Mouse (Mus musculus) cerebellum, postnatal 4 days (tissue): Measurements from ENCODE around the gene Srr.
A peak's percentile ranks its signal among the peaks of the same experiment; 100 is the strongest.

ENCODE experiments used
- DNase-seq, 2 experiments: peaks; one replicate each; pipeline ENCODE4 v3.0.0; 2022; ENCODE audit warnings: low spot score in 2 of 2, mixed read lengths in 1 of 2

The Srr gene

DNA sequence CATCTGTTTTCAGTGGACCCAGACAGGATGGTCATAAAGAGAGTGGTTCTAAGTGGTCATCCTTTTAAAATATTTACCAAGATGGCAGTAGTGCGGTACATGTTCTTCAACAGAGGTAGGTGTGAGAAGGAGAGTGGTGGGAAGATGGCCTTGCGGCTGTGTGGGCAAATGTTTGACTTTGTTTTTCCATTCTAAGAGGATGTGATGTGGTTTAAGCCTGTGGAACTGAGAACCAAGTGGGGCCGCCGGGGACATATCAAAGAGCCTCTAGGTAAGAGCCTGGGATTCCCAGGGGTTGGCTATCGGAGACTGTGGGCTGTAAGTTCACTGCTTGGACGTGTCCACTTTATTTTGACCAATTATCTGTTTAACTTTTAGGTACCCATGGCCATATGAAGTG lies 17.9 kb downstream of the Srr start:
- no peak for DNase-seq

DNA sequence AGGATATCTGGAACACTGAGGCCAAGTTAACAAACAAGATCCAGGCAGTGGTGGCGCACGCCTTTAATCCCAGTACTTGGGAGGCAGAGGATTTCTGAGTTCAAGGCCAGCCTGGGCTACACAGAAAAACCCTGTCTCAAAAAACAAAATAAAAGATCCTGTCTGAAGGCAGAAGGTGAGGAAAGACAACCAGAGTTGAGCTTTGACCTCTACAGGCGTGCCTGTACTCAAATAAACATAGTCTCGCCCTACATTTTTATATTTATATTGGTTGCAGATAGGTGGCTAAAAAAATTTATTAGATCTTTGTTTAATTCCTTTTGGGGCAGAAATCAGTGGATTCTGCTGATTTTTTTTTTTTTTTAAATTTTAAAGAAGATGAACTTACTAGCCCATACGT lies 23.3 kb downstream of the Srr start:
- DNase-seq: no peak

DNA sequence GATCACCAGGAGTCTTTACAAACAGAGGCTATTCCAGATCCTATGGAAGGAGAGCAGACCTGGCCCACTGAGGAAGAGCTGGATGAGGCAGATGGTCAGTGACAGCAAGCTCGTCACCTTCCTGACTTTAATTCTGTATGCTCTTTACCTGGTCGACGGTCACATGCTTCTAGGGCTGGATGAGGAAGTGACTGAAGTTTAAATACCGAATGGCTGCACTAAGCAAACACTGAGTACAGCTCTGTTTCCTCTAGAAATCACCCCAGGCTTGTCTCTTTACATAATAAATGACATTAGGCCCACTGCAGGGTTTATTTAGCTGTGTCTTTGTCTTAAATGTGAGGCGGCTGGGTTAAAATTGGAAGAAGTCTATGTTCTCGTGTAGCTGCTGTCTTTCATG lies 24.2 kb downstream of the Srr start:
- DNase-seq: no peak

DNA sequence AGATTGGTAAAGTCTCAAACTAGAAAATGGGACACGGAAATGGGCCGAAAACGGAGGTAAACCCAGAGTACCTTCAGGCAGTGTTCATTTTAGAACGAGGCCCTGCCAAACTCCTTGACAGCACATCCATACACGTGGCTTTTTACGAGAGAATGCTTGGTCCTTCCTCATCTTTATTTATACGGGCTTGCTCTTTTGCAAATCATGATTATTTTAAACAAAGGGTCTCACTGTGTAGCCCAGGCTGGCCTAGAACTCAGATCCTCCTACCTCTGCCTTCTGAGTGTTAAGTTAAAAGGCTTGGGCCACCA lies 27.3 kb downstream of the Srr start:
- no peak for DNase-seq

DNA sequence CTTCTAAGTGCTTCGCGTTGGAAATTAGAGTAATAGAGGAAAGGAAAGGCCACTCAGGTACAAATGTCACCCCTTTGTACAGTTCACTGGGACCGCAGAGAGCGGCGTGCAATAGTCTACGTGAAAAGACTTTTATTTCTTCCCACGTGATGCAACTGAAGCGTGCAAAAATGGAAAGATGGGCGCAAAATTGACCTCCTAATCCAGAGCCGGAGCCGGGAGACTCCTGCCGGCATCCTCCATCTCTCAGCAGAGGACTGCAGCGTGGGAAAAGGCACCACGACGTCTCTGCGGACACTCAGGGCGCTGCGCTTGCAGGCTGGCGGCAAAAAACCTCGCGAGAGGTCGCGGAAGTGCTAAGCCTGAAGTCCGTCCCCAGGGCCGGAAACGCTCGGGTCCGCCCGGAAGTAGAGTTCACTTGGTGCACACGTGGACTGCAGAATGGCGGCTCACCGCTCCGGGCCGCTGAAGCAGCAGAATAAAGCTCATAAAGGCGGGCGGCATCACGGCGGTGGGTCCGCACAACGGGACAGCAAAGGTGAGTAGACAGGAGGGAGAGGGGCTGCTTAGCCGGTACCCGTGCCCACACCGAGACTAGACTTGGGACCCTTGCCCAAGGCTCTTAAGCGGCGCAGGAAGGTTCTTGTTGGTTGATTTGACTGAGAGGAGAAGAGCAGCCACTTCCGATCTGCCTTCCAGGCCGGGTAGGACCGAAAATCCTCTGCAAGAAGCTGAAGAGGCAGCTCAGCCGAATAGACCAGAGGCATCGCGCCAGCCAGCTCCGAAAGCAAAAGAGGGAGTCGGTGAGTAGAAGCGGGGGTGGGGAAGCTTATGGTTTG lies 27.9 kb downstream of the Srr start, which contains the start of gene Tsr1:
TSS of gene Tsr1 (plus strand) at position 394 of the 839 bp plus-strand sequence.
- peak; percentile 83 to 87 for DNase-seq

DNA sequence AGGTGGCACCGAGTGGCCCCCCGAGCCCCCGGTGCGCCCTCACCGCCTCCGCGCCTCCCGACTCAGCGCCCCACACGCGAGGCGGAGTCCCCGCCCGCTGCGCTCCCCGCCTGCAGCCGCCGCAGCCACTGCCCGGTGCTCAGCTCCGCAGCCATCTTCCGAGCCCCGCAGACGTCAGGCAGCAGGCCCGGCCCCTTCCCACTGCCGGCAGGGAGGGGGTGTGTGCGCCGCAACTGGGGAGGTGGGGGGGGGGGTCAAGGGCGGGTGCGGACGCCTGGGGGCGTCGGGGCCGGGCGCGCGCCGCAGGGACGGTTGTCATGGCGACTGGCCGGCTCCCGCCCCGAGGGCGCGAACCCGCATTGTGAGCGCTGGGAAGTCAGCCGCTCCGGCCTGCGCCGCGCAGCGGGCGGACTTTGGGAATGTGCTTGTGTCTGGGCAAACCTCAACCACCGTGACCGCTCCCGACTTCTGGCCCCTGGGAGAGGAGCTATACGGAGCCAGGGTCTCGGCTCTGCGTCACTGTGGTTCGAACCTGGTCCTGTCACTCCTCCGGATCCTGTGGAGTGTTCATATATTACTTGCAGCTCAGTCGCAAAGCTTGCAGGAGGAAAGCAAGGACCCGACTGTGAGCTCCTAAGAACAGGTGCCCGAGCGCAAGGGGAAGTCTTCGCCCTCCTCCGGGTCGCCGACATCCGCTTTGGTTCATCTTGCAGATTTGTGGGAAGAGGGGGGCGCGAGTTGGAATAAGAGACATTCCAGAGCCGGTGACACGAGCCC lies 28.7 kb downstream of the Srr start, which contains the start of gene Sgsm2:
TSS of gene Sgsm2 (minus strand) at position 160 of the 777 bp plus-strand sequence.
- peak; percentile 41 to 67 for DNase-seq

DNA sequence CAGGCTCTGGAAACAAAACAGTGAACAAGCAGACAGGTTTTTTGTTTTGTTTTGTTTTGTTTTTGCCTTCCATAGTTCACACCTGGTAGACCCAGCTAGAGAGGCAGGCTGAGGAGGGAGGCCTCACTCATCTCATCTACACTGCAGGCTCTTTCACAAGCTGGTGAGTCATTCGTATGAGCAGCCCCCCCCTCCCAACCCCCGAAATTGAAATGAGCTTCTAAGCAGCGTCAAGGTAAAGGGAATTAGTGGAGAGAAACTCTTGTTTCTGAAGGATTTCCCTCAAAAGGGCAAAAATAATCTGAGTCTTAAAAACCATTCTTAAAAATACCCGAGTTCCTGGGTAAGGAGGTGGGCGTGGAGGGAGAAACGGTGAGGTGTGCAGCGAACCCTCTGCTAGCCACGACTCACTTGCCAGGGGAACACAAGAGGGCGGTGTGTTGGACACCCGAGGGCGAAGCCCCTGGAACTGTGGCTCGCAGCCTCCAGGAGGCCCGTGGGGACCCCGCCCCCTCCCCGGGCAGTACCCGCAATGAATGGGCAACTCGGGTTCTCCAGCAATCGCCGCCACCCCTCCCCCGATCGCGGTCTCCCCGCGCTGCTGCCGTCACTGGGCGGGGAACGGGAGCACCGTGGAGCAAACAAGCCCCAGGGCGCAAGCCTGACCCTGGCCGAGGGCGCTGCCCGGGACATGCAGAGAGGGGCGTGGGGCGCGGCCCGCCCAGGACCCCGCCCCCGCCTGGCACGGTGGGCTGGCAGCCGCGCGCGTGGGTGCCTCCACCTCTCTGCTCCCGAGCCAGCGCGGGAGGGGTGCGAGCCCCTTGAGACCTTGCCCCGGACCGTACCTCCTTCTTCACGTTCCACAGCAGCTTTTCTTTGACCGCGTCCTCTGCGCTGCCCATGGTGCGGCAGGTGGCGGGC lies 29.5 kb downstream of the Srr start:
- peak; percentile 40 to 54 for DNase-seq

DNA sequence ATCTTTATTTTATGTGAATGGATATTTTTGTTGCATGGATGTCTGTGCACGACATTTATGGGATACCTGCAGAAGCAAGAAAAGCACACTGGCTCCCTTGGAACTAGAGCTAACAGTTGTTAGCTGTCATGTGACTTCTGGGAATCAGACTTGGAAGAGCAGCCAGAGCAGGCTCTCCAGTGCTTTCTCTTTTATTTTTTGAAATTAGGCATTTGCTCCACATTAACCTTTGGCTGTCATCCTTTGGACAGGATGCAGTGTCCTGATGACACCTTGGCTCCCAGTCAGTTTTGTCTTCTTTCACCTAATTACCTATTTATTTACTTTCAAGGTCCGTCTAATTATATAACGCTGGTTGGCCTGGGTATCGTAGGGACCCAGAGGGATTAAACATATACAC lies 31.1 kb downstream of the Srr start:
- DNase-seq: no peak

DNA sequence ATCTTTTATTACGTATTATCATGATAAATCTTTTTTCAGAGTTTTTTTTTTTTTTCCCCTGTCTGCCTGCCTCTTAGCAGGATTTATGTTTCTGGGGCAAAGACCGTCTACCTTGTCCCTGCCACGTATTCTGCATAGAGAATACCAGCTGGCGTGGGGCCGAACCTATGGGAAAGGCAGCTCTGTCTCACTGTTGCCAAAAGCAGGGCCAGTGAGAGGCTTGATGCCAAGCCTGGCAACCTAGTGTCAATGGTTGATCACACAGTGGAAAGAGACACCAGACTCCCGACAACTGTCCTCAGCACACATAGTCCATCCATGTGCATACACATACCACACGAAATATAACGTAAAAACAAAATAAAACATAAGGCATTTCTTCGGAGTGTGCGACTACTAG lies 42.6 kb downstream of the Srr start:
- peak in 1 of 2 experiments; percentile 71 for DNase-seq

DNA sequence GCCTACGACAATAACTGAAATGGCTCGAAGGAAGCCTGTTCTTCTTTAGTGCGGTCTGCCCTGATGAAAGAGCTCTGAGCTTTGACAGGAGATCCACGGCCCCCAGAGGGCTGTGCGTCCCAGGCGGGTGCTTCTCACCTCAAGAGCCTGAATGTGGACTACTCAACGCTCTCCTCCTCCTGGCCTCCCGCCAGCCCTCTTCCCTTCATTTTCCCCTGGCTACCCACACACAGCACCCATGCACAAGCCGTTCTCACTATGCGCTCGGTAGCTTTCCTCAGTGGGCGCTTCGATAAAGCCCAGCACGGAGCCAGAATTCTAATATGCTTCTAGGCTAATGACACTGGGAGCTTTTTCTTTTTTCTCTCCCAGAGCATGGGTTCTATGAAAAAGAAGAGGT lies 43.8 kb downstream of the Srr start:
- no peak for DNase-seq

DNA sequence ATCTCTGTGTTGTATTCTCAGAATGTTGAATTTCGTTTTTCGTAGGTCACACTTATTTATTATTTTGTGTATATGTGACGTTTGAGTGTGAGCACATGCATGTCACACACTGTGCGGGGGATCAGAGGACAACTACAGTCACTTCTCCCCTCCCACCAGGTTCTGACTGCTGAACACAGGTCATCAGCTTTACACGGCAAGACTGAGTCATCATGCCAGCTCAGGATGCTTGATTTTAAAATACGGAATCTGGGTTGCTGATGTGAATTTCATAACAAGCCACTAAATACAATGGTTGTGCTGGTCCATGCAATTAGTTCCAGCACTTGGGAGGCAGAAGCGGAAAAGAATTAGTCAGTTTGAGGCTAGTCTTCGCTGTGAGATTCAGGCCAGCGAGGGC lies 44.7 kb downstream of the Srr start:
- no peak for DNase-seq

DNA sequence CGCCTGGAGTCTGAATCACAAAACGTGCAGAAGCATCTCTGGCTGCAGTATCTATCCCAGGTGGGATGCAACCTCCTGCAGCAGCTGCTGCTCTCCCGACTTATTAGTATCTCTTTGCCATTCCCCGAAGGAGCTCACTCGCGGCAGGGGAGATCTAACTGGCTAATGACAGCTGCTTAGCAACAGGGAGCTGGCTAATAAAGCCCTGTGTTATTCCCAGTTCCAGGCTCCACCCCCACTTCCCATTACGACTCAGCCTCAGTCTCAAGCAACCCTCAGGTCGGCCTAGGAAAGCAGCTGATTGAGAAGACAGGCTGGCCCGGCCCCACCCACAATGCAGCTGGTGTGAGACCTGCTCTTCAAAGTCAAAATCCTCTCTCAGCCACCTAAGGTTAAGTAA lies 48.9 kb downstream of the Srr start:
- DNase-seq: peak in 1 of 2 experiments; percentile 66

DNA sequence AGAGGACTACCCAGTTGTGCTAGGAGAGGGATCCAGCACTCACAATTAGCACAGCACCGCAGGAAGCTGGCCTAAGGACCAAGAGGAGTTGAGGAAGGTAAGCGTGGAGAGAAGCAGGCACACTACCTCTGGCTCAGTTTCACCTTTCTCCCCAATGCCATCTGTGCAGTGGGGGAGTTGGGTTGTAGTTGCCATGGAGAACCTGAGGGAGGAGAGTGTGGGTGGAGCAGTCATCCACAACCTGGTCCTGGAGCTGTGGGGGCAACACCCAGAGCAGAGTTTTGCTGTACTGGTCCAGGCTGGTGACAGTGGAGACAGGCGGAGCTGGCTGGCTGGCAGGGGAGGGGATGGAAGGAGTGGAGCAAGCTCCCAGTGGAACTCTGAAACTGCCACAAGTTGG lies 51.1 kb downstream of the Srr start:
- no peak for DNase-seq

DNA sequence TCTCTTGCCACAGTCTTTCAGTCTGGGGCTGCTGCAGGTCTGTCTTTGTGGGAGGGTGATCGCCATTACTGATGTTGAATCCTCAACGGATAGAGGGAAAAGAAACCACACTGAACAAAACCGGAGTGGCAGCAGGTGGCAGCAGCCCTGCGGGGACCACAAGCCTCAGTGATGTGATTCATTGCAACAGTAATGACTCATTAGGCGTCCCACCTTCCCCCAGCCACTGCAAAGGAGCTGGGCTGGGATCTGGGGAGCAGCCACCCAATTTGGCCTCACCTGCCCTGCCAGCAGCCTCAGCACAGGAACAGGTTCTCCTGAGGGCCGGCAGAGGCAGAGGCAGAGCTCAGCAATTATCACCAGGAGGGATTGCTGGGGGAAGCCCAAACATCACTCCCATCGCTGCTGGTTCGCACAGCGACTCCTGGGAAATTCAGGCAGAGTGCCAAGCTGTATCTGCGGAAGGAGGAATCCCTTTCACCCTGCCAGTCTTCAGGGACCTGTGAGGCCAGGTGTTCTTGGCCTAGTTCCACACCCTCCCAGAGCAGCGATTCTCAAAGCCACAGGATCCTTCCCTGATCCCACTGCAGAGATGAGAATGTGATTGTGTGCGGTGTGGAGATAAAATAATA lies 54.6 kb downstream of the Srr start:
- no peak for DNase-seq

DNA sequence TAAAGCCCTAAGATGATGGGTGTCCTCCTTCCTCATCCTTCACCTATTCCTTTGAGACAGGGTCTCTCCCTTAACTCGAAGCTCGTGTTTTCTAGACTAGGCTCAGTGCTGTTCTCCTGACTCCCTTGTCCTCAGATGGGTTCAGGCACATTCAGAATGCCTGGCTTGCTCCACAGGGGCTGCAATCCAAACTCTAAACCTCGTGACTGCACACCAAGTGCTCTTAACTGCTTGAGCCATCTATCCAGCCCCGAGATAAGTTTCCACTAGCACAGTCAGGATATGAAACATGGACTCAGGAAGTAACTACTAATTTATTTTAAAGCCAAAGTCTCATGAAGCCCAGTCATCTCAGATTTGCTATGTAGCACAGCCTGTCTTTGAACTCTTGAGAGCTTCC lies 55.2 kb downstream of the Srr start:
- DNase-seq: no peak

DNA sequence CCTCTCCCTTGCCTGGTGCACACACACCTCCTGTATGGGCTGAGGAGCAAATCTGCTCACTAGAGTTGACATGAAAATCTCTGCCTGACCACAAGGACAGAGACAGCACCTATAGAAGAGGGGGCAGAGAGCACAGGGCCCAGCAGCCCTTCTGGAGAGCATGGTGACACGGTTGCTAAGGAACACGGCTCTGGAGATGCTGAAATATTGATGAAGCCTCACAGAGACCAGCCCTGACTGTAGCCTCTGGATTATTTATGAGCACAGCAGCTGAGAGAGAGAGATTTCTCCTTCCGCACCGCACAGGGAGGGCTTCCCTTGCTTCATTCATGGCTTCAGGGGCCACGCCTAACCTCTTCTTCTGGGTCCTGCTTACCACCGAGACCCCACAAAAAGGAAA lies 56.1 kb downstream of the Srr start:
- DNase-seq: no peak

DNA sequence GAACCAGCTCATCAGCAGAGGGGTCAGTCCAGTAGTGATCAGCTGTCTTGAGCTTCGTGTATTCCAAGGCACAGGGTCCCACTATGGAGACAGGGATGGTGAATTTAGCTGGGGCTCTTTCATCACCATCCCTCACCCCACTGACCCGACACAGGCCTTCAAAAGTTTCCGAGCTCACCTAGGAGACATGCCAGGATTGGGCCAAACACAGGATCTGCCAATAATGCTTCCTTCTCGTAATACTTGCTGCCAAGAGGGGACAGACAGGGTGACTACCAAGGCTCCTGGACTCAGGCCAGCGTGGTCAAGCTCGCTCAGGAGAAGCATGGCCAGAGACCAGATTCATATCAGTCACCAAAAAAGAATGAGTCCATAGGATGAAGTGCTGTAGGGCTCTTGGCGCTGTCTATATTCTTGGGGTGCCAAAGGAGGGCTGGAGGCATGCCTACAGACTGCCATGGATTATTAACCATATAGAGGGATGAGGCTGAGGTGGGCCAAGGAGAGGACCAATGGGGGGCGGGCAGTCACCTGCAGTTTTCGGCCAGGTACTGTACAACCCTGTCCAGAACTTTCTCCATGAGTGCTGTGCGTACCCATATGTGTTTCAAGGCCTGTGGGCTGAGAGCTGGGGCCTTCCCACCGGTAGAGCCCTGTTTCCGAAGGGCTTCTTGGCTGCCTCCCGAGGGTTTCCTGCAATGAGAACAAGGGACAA lies 57.5 kb downstream of the Srr start:
- no peak for DNase-seq

DNA sequence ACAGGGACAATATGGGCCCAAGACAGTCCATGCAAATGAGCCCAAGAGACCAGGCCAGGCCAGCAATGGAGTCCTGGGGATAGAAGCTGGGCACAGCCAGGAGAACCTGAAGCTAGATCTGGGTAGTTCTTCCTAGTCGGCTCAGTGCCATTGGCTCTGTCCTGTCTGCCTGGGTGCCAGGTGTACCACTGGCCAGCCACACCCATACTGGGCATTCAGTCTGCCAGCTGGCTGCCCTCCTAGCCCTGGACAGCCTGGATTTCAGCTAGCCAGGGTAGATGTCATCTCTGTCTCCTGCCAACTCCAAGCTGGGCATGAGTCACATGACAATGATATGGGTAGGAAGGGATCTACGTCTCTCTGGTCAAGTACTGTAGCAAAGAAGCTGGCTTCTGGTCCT lies 58.6 kb downstream of the Srr start:
- DNase-seq: peak in 1 of 2 experiments; percentile 71

DNA sequence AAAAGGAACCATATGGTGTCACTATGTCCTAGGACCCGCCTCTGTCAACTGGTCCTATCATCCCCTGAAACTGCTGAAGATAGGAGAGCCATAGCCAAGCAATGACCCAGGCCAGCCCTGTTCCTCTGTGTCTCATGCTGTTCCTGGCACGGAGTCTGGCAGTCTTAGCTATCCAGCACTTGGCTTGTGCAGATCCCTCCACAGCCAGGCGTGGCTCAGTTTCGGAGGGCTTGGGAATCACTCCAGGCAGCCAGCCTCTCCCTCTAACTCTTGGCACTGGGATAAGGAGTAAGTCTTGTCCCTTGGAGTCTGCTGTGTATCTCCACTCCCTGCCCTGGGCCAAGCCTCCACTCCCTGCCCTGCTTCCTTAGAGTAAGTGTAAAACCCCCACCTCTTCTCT lies 59.1 kb downstream of the Srr start:
- peak in 1 of 2 experiments; percentile 79 for DNase-seq

DNA sequence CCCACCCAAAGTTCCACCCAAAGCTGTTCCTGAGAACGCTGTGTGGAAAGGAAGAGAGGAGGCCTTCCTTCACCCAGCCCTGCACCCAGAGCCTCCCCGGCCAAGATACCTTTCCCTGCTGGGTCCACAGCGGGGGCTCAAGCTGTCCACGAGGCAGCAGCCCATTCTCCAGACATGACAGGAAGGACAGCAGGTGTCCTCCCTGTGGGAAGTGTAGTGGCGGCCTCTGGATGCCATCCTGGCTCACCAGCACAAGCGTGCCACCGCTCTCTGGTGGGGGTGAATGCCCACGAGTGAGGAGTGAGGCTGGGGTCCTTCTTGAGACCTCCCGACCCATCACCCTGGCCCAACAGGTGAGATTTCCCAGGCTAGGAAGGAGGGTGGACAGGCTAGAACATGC lies 60.5 kb downstream of the Srr start:
- no peak for DNase-seq

DNA sequence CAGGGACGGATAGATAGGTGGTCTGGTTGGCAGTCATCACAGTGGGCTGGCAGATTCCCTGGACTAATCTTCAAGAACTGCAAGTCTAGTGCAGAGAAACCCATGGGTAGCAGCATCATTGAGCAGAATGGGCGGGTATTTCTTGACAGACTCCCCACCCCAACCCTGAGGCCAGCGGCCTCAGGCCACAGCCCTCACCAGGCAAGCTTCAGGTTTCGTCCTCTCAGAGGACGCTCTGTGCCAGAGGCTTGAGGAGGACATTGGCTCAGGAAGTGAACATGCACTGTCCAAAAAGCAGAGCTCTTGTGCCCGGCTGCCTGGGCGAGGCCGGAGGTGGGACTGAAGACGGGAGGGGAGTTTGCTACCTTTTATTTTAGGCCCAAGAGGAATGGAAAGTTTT lies 61.3 kb downstream of the Srr start:
- DNase-seq: no peak
